Mouse (Mus musculus) brain, embryonic 14.5 days (tissue): ENCODE measurements at regions not wholly inside any gene's neighbourhood (a gene's known extent, or its start where the extent isn't known, plus 50 kb on each side); places are given as distances from the start of the nearest gene placed in this dataset.

Source experiments
- DNase-seq: peaks from one replicate; pipeline ENCODE4 v3.0.0-alpha.2; 2011; ENCODE audit warnings: low read depth
- CTCF ChIP-seq: fragments of 200-500 bp; IDR thresholded peaks from 2 replicates; pipeline ENCODE4 v1.5.1; 2012; ENCODE audit warnings: inconsistent platforms, mild to moderate bottlenecking, moderate library complexity, borderline replicate concordance; ENCODE audit not compliant: insufficient read depth, insufficient read length; ENCODE audit errors: extremely low read depth
- POLR2A ChIP-seq: fragments of 200-500 bp; IDR thresholded peaks from 2 replicates; pipeline ENCODE4 v1.6.1; 2012; ENCODE audit warnings: mild to moderate bottlenecking, inconsistent platforms, borderline replicate concordance; ENCODE audit not compliant: poor library complexity, insufficient read depth, insufficient read length, severe bottlenecking; ENCODE audit errors: extremely low read depth

DNA sequence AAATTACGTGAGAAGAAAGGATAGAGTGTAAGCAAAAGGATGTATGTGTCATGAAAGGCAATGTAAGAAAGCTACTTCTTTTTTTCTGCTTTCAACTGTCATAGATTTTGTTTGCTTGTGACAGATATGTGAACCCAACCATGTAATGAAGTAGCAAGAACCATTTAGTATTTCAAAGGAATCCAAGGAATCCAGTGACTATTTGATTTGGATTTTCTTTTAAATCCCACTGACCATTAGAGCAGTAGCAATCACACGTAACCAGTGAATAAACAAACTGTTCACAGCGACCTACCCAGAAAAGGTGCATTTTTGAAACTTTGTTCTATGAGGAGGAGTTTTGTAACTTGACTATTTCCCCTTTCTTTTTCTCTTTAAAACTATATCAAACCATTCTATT, 981.2 kb upstream of the Luzp2 start:
- no peak for TF ChIP-seq POLR2A
- TF ChIP-seq CTCF, result no peak
- DNase-seq, result no peak

DNA sequence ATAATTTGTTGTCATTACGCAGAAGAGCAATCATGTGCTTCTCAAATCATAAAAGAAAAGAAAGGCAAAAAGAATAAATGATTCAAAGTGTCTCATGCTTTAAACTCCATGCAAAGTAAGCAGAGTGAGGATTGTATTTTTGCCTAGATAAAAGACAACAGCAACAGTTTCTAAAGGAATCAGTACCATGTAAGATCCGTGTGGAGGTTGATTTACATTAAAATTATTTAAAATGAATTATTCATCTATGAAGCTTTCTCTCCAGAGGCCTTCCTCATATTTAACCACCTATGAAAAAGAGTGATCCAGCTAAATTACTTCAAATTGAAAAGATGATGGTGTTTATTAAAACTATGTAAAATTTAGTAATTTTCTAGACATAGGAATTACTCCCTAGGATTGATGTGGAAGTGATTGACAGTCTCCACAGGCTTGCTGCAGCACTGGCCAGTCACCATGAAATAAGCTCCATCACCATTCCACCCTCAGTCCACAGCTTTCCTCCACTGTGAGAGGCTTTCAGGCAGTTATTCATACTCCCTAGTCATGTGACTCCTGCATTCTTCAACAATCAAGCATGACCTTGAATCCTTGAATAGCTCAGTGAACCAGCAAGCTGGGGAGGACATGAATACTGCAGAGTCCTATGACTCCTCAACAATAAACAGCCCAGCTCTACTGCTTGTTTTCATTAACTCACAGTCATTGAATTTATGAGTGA, 962.7 kb upstream of the Luzp2 start:
- peak; percentile 67 for DNase-seq
- TF ChIP-seq CTCF (no peak), POLR2A (no peak)

DNA sequence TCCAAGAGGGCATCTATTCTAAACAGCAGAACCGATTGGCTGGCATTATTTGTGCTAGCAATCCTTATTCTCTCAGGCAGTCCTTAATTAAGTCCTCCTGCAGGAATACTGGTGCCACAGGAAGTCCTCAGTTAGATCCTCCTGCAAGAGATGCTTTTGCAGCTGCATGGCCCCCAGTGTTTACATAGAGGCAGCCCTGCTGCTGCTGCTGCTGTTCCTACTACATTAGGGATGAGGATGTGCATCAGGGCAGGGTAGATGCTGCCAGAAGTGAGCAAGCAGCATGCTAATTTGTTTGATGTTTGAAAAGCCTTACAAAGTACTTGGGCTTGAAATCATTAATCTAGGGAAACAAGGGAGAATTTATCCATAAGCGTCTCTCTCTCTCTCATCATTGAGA, 922.3 kb upstream of the Luzp2 start:
- peak; percentile 19 for DNase-seq
- TF ChIP-seq POLR2A (no peak), CTCF (no peak)

DNA sequence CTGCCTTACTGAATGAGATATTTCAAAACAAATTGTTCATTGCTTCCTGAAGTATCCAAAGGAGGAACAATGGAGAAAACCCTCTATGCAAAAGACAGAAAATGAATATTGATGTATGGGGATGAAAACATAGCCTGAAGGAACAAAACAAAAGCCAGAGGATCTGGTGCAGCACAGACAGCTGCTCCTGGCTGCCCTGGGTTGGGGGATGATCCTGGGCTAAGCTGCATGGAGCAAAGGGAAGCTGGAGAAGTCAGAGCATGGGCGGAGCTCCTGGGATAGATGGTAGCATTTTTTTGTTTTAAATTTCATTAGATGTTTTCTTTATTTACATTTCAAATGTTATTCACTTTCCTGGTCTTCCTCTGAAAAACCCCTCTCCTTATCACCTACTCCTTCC, 879.6 kb upstream of the Luzp2 start:
- DNase-seq, result peak; percentile 12
- TF ChIP-seq POLR2A (no peak), CTCF (no peak)

DNA sequence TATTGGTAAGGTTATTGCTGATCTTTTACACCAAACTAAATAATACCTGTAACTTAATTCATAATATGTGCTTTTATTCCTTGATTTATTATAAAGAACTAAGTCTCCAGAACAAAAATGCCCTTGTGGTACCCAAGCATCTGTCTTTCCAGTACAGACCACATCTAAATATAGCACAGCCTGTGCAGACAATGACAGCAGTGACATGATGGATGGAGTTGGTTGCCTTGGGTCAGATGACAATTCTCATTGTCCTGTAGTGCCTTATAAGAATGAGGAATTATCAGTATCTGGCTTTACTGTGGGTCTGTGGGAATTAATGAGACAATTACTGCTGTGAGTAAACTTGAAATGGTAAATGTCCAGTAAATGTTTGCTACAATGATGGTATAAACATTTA, 859.8 kb upstream of the Luzp2 start:
- TF ChIP-seq POLR2A (no peak), CTCF (no peak)

DNA sequence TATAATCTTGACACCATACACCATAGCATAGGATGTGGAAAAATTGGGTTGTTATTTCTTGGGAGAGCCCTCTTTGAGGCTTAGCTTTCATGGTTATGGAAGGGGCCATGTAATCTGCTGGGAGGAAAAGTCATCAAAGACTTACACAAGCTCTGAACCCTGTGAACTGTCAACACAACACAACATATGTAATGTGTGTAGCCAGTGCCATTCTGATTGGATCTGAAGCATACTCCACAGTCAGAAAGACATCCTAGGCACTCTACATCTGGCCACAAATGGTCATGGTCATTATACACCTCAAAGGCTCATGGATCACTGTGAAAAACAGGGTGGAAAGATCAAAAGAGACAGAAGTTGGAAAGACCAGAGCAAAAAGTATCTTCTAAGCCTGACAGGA, 839.3 kb upstream of the Luzp2 start:
- TF ChIP-seq POLR2A, result no peak
- TF ChIP-seq CTCF, result no peak
- no peak for DNase-seq

More for the DNA sequence above, 859.8 kb upstream of the Luzp2 start:
- DNase-seq, result no peak

DNA sequence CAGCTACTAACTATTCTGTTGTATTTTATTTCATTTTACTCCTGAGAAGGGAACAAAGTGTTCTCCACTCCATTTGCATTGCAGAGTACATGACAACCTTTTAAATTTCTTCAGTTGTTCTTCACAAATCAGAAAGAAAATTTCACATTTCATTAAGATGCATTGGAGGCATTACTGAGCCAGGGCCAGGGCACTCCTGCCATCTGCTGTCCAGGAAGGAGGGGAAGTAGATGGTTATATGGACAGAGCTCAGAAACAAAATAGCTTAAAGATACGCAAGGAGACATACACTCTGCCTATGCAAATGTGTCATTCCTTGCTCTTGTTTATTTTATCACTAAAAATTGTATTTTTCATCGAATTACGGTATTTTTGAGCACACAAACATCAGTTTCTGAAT, 826.6 kb upstream of the Luzp2 start:
- DNase-seq, result peak; percentile 62

More for the DNA sequence above, 826.6 kb upstream of the Luzp2 start:
- no peak for TF ChIP-seq POLR2A
- peak; percentile 50; the same call in 1 of the 2 replicates for TF ChIP-seq CTCF
